Mouse (Mus musculus): ENCODE measurements around the gene Zfp811. TPM values are rescaled to one million over a fixed set of nuclear protein-coding genes. Genes with fewer than 3 reads are reported as not detected.
"Not testable (repeated sequence)": the region's sequence is repeated elsewhere in the genome, so short reads cannot be mapped to it uniquely, and the experiment has no call there.

Zfp811 gene
- 0.01 TPM for polyA plus RNA-seq (2012; fragmentation: generic; extraction: Trizol)
- long read RNA-seq, experiment 1 = 0 reads
- long read RNA-seq, experiment 2 = 0 reads

GRCm38 (mm10) chr17:32809544-32810374 is at the start of gene Zfp811:
Gene Zfp811 (minus strand): TSS chr17:32809931.
- Histone ChIP-seq H3ac (ENCODE audit: control insufficient read depth, insufficient read length, low read depth) (no peak within 1 kb of the TSS), H3K4me3 (ENCODE audit: insufficient read depth, poor library complexity, severe bottlenecking) (no peak within 1 kb of the TSS), H3K36me3 (ENCODE audit: control insufficient read depth, insufficient read depth) (no peaks in the 10 kb centered on the region), H3K79me3 (ENCODE audit: low read depth) (no peaks in the 10 kb centered on the region), H3K27me3 (ENCODE audit: control insufficient read depth, insufficient read depth, insufficient read length) (peaks cover 18% of the 10 kb centered on the region), H3K79me2 (ENCODE audit: control insufficient read depth, insufficient read depth) (no peaks in the 10 kb centered on the region)
- TF ChIP-seq USF1 (IDR thresholded peaks at IDR 0.05; ENCODE audit: low read depth) = no peak
- no peak for TF ChIP-seq MYOD1 (IDR thresholded peaks at IDR 0.05; ENCODE audit: control insufficient read depth, insufficient read length, low read depth)
- no peak for TF ChIP-seq MAX (IDR thresholded peaks at IDR 0.05)
- no peak for TF ChIP-seq CTCF (IDR thresholded peaks at IDR 0.05; ENCODE audit: control insufficient read depth, insufficient read depth, insufficient read length)
- no peak for TF ChIP-seq FOSL1 (IDR thresholded peaks at IDR 0.05; ENCODE audit: insufficient read depth, low read length, poor library complexity, severe bottlenecking)
- TF ChIP-seq MYOG (IDR thresholded peaks at IDR 0.05; ENCODE audit: control insufficient read depth, extremely low read depth, insufficient read length) = no peak
- no peak for TF ChIP-seq CEBPB (IDR thresholded peaks at IDR 0.05; ENCODE audit: low read depth)

- not testable (repeated sequence) for H3K79me2 ChIP-seq (ENCODE audit: control insufficient read depth, insufficient read depth); H3K79me3 ChIP-seq (ENCODE audit: low read depth); H3K4me3 ChIP-seq (ENCODE audit: insufficient read depth, poor library complexity, severe bottlenecking); H3K36me3 ChIP-seq (ENCODE audit: control insufficient read depth, insufficient read depth); H3K27me3 ChIP-seq (ENCODE audit: control insufficient read depth, insufficient read depth, insufficient read length); H3ac ChIP-seq (ENCODE audit: control insufficient read depth, insufficient read length, low read depth)
Observed at GRCm38 (mm10) chr17:32856713-32857112, 47.0 kb upstream of the Zfp811 start.

- no peaks in the 10 kb centered on the region for H3K79me3 ChIP-seq (ENCODE audit: low read depth)
- TF ChIP-seq MAX (IDR thresholded peaks at IDR 0.05) = no peak
- peaks cover 3% of the 10 kb centered on the region for H3K27me3 ChIP-seq (ENCODE audit: control insufficient read depth, insufficient read depth, insufficient read length)
- no peaks in the 10 kb centered on the region for H3K79me2 ChIP-seq (ENCODE audit: control insufficient read depth, insufficient read depth)
- H3ac ChIP-seq (ENCODE audit: control insufficient read depth, insufficient read length, low read depth) = no peak overlapping the region
- no peaks in the 10 kb centered on the region for H3K36me3 ChIP-seq (ENCODE audit: control insufficient read depth, insufficient read depth)
- no peak overlapping the region for H3K4me3 ChIP-seq (ENCODE audit: insufficient read depth, poor library complexity, severe bottlenecking)
Observed at GRCm38 (mm10) chr17:32851581-32851980, 41.9 kb upstream of the Zfp811 start.

- no peaks in the 10 kb centered on the region for H3K79me3 ChIP-seq (ENCODE audit: low read depth)
- H3K79me2 ChIP-seq (ENCODE audit: control insufficient read depth, insufficient read depth) = no peaks in the 10 kb centered on the region
- H3K27me3 ChIP-seq (ENCODE audit: control insufficient read depth, insufficient read depth, insufficient read length) = no peaks in the 10 kb centered on the region
- no peaks in the 10 kb centered on the region for H3K36me3 ChIP-seq (ENCODE audit: control insufficient read depth, insufficient read depth)
- H3K4me3 ChIP-seq (ENCODE audit: insufficient read depth, poor library complexity, severe bottlenecking) = no peak overlapping the region
- H3ac ChIP-seq (ENCODE audit: control insufficient read depth, insufficient read length, low read depth) = no peak overlapping the region
- TF ChIP-seq CTCF (IDR thresholded peaks at IDR 0.05; ENCODE audit: control insufficient read depth, insufficient read depth, insufficient read length) = no peak
- no peak for TF ChIP-seq MYOG (IDR thresholded peaks at IDR 0.05; ENCODE audit: control insufficient read depth, extremely low read depth, insufficient read length)
- no peak for TF ChIP-seq CEBPB (IDR thresholded peaks at IDR 0.05; ENCODE audit: low read depth)
- TF ChIP-seq MYOD1 (IDR thresholded peaks at IDR 0.05; ENCODE audit: control insufficient read depth, insufficient read length, low read depth) = no peak
- no peak for TF ChIP-seq USF1 (IDR thresholded peaks at IDR 0.05; ENCODE audit: low read depth)
- no peak for TF ChIP-seq FOSL1 (IDR thresholded peaks at IDR 0.05; ENCODE audit: insufficient read depth, low read length, poor library complexity, severe bottlenecking)
- no peak for TF ChIP-seq MAX (IDR thresholded peaks at IDR 0.05)
Observed at GRCm38 (mm10) chr17:32841388-32841787, 31.7 kb upstream of the Zfp811 start.

- no peaks in the 10 kb centered on the region for H3K79me2 ChIP-seq (ENCODE audit: control insufficient read depth, insufficient read depth)
- TF ChIP-seq MAX (IDR thresholded peaks at IDR 0.05) (no peak), MYOG (IDR thresholded peaks at IDR 0.05; ENCODE audit: control insufficient read depth, extremely low read depth, insufficient read length) (no peak), MYOD1 (IDR thresholded peaks at IDR 0.05; ENCODE audit: control insufficient read depth, insufficient read length, low read depth) (no peak), FOSL1 (IDR thresholded peaks at IDR 0.05; ENCODE audit: insufficient read depth, low read length, poor library complexity, severe bottlenecking) (no peak), CEBPB (IDR thresholded peaks at IDR 0.05; ENCODE audit: low read depth) (no peak)
- H3ac ChIP-seq (ENCODE audit: control insufficient read depth, insufficient read length, low read depth) = no peak overlapping the region
- no peak overlapping the region for H3K4me3 ChIP-seq (ENCODE audit: insufficient read depth, poor library complexity, severe bottlenecking)
- H3K27me3 ChIP-seq (ENCODE audit: control insufficient read depth, insufficient read depth, insufficient read length) = no peaks in the 10 kb centered on the region
- no peaks in the 10 kb centered on the region for H3K36me3 ChIP-seq (ENCODE audit: control insufficient read depth, insufficient read depth)
- no peaks in the 10 kb centered on the region for H3K79me3 ChIP-seq (ENCODE audit: low read depth)
Observed at GRCm38 (mm10) chr17:32839083-32839802, 29.5 kb upstream of the Zfp811 start.

- peaks cover 12% of the 10 kb centered on the region for H3K79me3 ChIP-seq (ENCODE audit: low read depth)
- no peaks in the 10 kb centered on the region for H3K27me3 ChIP-seq (ENCODE audit: control insufficient read depth, insufficient read depth, insufficient read length)
- peaks cover 20% of the 10 kb centered on the region for H3K79me2 ChIP-seq (ENCODE audit: control insufficient read depth, insufficient read depth)
- H3K4me3 ChIP-seq (ENCODE audit: insufficient read depth, poor library complexity, severe bottlenecking) = peak overlapping the region; percentile 68
- H3K36me3 ChIP-seq (ENCODE audit: control insufficient read depth, insufficient read depth) = peaks cover 3% of the 10 kb centered on the region
- H3ac ChIP-seq (ENCODE audit: control insufficient read depth, insufficient read length, low read depth) = no peak overlapping the region
- TF ChIP-seq USF1 (IDR thresholded peaks at IDR 0.05; ENCODE audit: low read depth) (no peak), MYOG (IDR thresholded peaks at IDR 0.05; ENCODE audit: control insufficient read depth, extremely low read depth, insufficient read length) (no peak)
Observed at GRCm38 (mm10) chr17:32830418-32830782, 20.7 kb upstream of the Zfp811 start.

Measured in C2C12 (cell line).